Mouse (Mus musculus): ENCODE measurements at regions not wholly inside any gene's neighbourhood (a gene's known extent, or its start where the extent isn't known, plus 50 kb on each side); places are given as distances from the start of the nearest gene placed in this dataset.

DNA sequence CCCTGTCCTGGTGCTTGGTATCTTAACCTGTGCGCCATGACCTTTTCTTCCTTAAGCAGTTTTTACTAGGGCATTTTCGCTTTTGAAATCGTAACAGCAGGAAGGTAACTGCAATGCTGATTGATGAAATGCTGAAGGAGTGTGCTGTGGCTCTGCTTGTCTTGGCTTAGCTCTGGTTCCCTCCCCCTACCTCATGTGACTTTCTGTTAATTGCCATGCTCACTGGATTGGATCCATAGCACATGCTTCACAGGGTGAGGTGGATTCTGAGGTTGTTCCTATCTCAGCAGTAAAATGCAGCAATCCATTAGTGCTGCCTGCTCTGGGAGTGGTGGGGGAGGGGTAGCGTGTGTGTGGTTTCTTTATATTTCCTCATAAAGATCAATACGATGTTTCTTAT is 268.6 kb upstream of the Eef2kmt start:
- TF ChIP-seq POLR2A (IDR thresholded peaks at IDR 0.05; ENCODE audit: low read depth, low read length) (no peak), CTCF (IDR thresholded peaks at IDR 0.05; ENCODE audit: extremely low read depth, insufficient read depth, insufficient read length, insufficient replicate concordance) (no peak)

All from spleen, adult 2 months (tissue).